Mouse (Mus musculus): ENCODE results near the gene Slc22a21. TPM values are rescaled to one million over a fixed set of nuclear protein-coding genes. Genes with fewer than 3 reads are reported as not detected.
A peak's percentile ranks its signal among the peaks of the same experiment; 100 is the strongest.
"Not testable (repeated sequence)": the region's sequence is repeated elsewhere in the genome, so short reads cannot be mapped to it uniquely, and the experiment has no call there.

Slc22a21 gene
- total RNA-seq, 2 experiments from 2014 or later = 1.9 to 2.6 TPM

- peak; percentile 63 to 64 for DNase-seq
- intact Hi-C loops (cut with DNase I) = loop anchor here (1.0 to 10.0 kb wide), 5 partner anchors 26 to 352 kb away; partner anchors contain the start of gene Slc22a4
Observed at GRCm38 (mm10) chr11:54002761-54003717, 22.9 kb upstream of the Slc22a21 start.

- intact Hi-C loops (cut with DNase I) = loop anchor here (1.0 to 10.0 kb wide), 5 partner anchors 27 to 353 kb away; partner anchors contain the start of gene Slc22a4
- DNase-seq = peak; percentile 67 to 72
Observed at GRCm38 (mm10) chr11:54002147-54002760, 22.1 kb upstream of the Slc22a21 start.

GRCm38 (mm10) chr11:53997661-53998060 lies 17.5 kb upstream of the Slc22a21 start:
- intact Hi-C loops (cut with DNase I) = no loop called here
- no peak for DNase-seq

GRCm38 (mm10) chr11:53992264-53992663 lies 12.1 kb upstream of the Slc22a21 start:
- DNase-seq = no peak
- intact Hi-C loops (cut with DNase I) = no loop called here

- intact Hi-C loops (cut with DNase I) = loop anchor here (1.0 kb wide), 1 partner anchor 58 kb away; no protein-coding TSS in a partner anchor
- no peak for DNase-seq
Observed at GRCm38 (mm10) chr11:53989232-53989631, 9.1 kb upstream of the Slc22a21 start.

- intact Hi-C loops (cut with DNase I) = no loop called here
- DNase-seq = no peak
Observed at GRCm38 (mm10) chr11:53988081-53988480, 7.9 kb upstream of the Slc22a21 start.

GRCm38 (mm10) chr11:53981396-53981795 lies 1.3 kb upstream of the Slc22a21 start:
- intact Hi-C loops (cut with DNase I) = no loop called here
- DNase-seq = no peak

- not testable (repeated sequence) for DNase-seq
- intact Hi-C loops (cut with DNase I) = loop anchor here (1.0 kb wide), 1 partner anchor 88 kb away; the partner anchor contains the start of gene Slc22a5
Observed at GRCm38 (mm10) chr11:53979456-53979787, 710 bp downstream of the Slc22a21 start.

GRCm38 (mm10) chr11:53977672-53978071 lies 2.5 kb downstream of the Slc22a21 start:
- intact Hi-C loops (cut with DNase I) = no loop called here
- no peak for DNase-seq

GRCm38 (mm10) chr11:53975559-53975958 lies 4.6 kb downstream of the Slc22a21 start:
- intact Hi-C loops (cut with DNase I) = no loop called here
- DNase-seq = no peak

- intact Hi-C loops (cut with DNase I) = no loop called here
- DNase-seq = no peak
Observed at GRCm38 (mm10) chr11:53958984-53959383, 21.1 kb downstream of the Slc22a21 start.

GRCm38 (mm10) chr11:53958176-53958575 lies 22.0 kb downstream of the Slc22a21 start:
- peak in 1 of 2 experiments; percentile 20 for DNase-seq
- intact Hi-C loops (cut with DNase I) = not testable (repeated sequence)

- intact Hi-C loops (cut with DNase I) = no loop called here
- DNase-seq = no peak
Observed at GRCm38 (mm10) chr11:53956636-53957035, 23.5 kb downstream of the Slc22a21 start.

- intact Hi-C loops (cut with DNase I) = no loop called here
Observed at GRCm38 (mm10) chr11:53954653-53955052, 25.5 kb downstream of the Slc22a21 start.

GRCm38 (mm10) chr11:53950133-53950532 lies 30.0 kb downstream of the Slc22a21 start:
- intact Hi-C loops (cut with DNase I) = not testable (repeated sequence)

More at GRCm38 (mm10) chr11:53954653-53955052, 25.5 kb downstream of the Slc22a21 start:
- DNase-seq = no peak

GRCm38 (mm10) chr11:53931944-53932318 lies 48.2 kb downstream of the Slc22a21 start:
- DNase-seq = not testable (repeated sequence)
- intact Hi-C loops (cut with DNase I) = loop anchor here (1.0 to 5.0 kb wide), 4 partner anchors 57 to 325 kb away; no protein-coding TSS in a partner anchor

More at GRCm38 (mm10) chr11:53950133-53950532, 30.0 kb downstream of the Slc22a21 start:
- DNase-seq = not testable (repeated sequence)

GRCm38 (mm10) chr11:53931091-53931943 lies 48.8 kb downstream of the Slc22a21 start:
- DNase-seq = peak; percentile 50 to 64
- intact Hi-C loops (cut with DNase I) = loop anchor here (1.0 to 5.0 kb wide), 4 partner anchors 58 to 326 kb away; no protein-coding TSS in a partner anchor

- DNase-seq = no peak
- intact Hi-C loops (cut with DNase I) = loop anchor here (2.0 to 5.0 kb wide), 3 partner anchors 125 to 328 kb away; no protein-coding TSS in a partner anchor
Observed at GRCm38 (mm10) chr11:53929741-53930140, 50.4 kb downstream of the Slc22a21 start.

- intact Hi-C loops (cut with DNase I) = no loop called here
- no peak for DNase-seq
Observed at GRCm38 (mm10) chr11:53928585-53928984, 51.5 kb downstream of the Slc22a21 start.

GRCm38 (mm10) chr11:53926303-53926702 lies 53.8 kb downstream of the Slc22a21 start:
- intact Hi-C loops (cut with DNase I) = no loop called here
- no peak for DNase-seq

Data from heart, postnatal 36 days (tissue).